Mouse (Mus musculus) neural tube, embryonic 12.5 days (tissue): ENCODE data around the gene Bcas3. TPM values are rescaled to one million over a fixed set of nuclear protein-coding genes. Genes with fewer than 3 reads are reported as not detected.

Experiments
- ATAC-seq: fragments of 200-750 bp; cut with Nextera tagmentation; 2 replicates; pipeline ENCODE4 v1.8.0; 2017; ENCODE audit warnings: low read depth, mild to moderate bottlenecking, moderate TSS enrichment, moderate library complexity; ENCODE audit not compliant: low FRiP score
- H3K27ac ChIP-seq: fragments of 300-500 bp; sonication (generic); 2 replicates; pipeline ENCODE4 v1.5.1; 2016
- H3K27me3 ChIP-seq: fragments of 300-500 bp; sonication (generic); replicated peaks from 2 replicates; pipeline ENCODE4 v1.6.1; 2016; ENCODE audit warnings: mild to moderate bottlenecking
- H3K36me3 ChIP-seq: fragments of 300-500 bp; sonication (generic); 2 replicates; pipeline ENCODE4 v1.6.1; 2016; ENCODE audit warnings: mild to moderate bottlenecking
- H3K4me1 ChIP-seq: fragments of 300-500 bp; sonication (generic); 2 replicates; pipeline ENCODE4 v1.6.1; 2016
- H3K4me2 ChIP-seq: fragments of 300-500 bp; sonication (generic); replicated peaks from 2 replicates; pipeline ENCODE4 v1.6.1; 2016; ENCODE audit warnings: mild to moderate bottlenecking
- H3K4me3 ChIP-seq: fragments of 300-500 bp; sonication (generic); 2 replicates; pipeline ENCODE4 v1.5.1; 2016
- H3K9ac ChIP-seq: fragments of 300-500 bp; sonication (generic); 2 replicates; pipeline ENCODE4 v1.6.1; 2016; ENCODE audit warnings: mild to moderate bottlenecking
- H3K9me3 ChIP-seq: fragments of 300-500 bp; sonication (generic); 2 replicates; pipeline ENCODE4 v1.6.1; 2016; ENCODE audit warnings: mild to moderate bottlenecking
- WGBS: fragments of 180-500 bp; shearing (Covaris S2); methylation state at CpG from one replicate; pipeline ENCODE4 v1.1.7; 2016; 5-methylcytosine and 5-hydroxymethylcytosine counted together
- polyA plus RNA-seq: library from polyadenylated mRNA; unstranded; fragments of >200 nt; fragmentation: Nextera tagmentation; extraction: Ambion mirVana; gene quantifications from 2 replicates; pipeline ENCODE4 v1.2.1, GENCODE M21; 2016

The Bcas3 gene
- polyA plus RNA-seq, 1 experiment from 2014 or later, result 38.2 TPM

DNA sequence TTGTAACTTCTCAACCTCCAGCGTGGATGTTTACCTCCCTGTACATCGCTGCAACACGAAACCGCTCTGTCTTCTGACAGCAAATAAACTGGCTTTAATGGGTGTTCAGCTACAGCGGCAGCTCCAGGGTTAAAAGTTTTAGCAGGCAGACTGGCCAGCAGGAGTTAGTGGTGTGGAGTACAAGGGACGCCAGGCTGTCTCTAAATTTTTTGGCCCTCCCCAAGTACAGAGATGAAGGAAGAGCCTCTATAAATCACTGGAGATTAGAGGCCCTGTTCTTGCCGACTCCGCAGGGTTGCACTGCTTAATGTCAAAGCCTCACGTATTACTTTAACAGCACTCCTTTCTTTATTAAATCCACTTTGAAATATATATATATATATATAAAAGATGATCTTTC is 384.3 kb downstream of the Bcas3 start:
- 22% methylated on average over 9 of the region's 9 CpGs for WGBS

DNA sequence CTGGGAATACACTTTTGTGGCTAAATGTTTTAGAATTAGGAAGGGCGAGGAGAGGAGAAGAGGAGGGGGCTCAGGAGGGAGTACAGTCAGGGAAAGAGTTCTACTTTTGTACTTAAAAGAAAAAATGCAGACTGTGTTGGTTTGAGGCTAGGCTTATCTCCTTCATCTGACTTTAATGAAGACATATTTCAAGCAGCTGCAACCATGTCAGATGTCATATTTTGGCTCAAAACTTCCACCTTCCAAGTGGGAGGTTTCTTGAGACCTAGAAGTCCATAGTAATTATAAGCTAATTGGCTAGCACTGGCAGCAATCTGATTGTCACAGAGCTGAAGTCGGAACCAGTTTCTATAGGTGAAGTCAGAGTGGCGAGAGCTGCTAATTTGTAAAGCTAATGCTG is 384.9 kb downstream of the Bcas3 start:
- no peak overlapping the region for H3K27ac ChIP-seq
- no peak overlapping the region for H3K9ac ChIP-seq
- H3K4me2 ChIP-seq, result no peak overlapping the region
- no peaks in the 10 kb centered on the region; the same call in 1 of the 2 replicates for H3K27me3 ChIP-seq
- no peaks in the 10 kb centered on the region for H3K9me3 ChIP-seq
- H3K36me3 ChIP-seq, result no peaks in the 10 kb centered on the region
- peaks cover 14% of the 10 kb centered on the region for H3K4me1 ChIP-seq
- no peak for ATAC-seq
- no peak overlapping the region for H3K4me3 ChIP-seq
- WGBS, result 32% methylated on average over 3 of the region's 3 CpGs

More for the DNA sequence above, 384.3 kb downstream of the Bcas3 start:
- ATAC-seq, result no peak
- Histone ChIP-seq H3K9ac (no peak overlapping the region), H3K27ac (no peak overlapping the region), H3K36me3 (no peaks in the 10 kb centered on the region), H3K4me1 (peaks cover 14% of the 10 kb centered on the region), H3K4me3 (no peak overlapping the region), H3K9me3 (no peaks in the 10 kb centered on the region), H3K27me3 (no peaks in the 10 kb centered on the region; the same call in 1 of the 2 replicates), H3K4me2 (no peak overlapping the region)

DNA sequence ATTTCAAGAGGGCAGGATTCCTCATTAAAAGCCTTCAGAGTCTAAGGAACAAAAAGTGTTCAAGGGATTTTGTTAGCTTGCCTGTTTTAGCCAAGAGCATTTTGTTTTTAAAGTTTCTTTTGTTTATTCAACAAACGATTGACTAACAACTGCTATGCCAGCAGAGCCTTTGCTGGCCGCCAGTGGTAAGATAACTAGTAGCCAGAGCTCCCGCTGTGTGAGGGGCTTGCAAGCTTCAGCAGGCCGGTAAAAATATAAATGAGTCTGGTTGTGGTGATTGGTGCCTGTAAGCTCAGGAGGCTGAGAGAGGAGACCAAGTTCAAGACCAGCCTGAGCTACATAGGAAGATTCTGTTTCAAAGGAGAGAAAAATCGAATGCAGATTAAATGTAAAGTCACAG is 385.6 kb downstream of the Bcas3 start:
- no peak overlapping the region for H3K4me2 ChIP-seq
- 27% methylated on average over 5 of the region's 5 CpGs for WGBS
- H3K36me3 ChIP-seq, result no peaks in the 10 kb centered on the region
- no peak overlapping the region for H3K27ac ChIP-seq
- ATAC-seq, result no peak
- H3K27me3 ChIP-seq, result no peaks in the 10 kb centered on the region; the same call in 1 of the 2 replicates
- H3K4me3 ChIP-seq, result no peak overlapping the region
- no peaks in the 10 kb centered on the region for H3K9me3 ChIP-seq
- H3K9ac ChIP-seq, result no peak overlapping the region
- peaks cover 14% of the 10 kb centered on the region for H3K4me1 ChIP-seq

DNA sequence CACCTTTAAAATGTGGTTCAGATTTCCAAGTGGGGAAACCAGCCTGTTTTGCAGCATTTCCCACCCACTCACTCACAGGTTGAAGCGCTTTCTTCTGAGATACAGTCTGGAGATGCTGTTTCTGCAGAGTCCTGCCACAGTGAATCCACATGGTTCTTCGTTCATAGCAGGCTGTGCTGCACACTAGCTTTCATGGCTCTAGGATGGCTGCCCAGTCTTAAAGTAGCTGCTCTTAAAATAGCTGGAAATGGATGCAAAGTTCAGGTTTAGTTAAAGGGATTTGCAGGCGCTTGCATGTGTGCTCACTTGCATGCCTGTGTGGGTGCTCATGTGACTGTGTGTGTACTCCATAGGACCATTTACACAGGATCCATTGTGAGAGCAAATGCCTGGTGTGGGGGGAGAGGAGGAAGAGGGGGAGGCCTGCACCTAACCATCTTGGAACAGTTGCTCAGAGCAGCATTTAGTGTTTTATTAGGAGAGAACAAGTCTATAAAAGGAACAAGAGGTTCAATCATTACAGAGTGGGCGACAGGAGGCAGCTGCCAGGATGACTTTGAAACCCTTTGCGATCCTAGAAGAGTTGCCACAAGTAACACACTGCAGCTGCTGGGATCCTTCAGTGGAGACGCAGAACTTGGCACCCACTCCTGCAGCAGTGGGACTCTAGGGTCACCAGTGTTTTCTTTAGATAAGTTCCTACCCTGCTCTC is 386.5 kb downstream of the Bcas3 start:
- Histone ChIP-seq H3K36me3 (no peaks in the 10 kb centered on the region), H3K9me3 (no peaks in the 10 kb centered on the region), H3K4me1 (peaks cover 14% of the 10 kb centered on the region), H3K9ac (no peak overlapping the region), H3K4me2 (no peak overlapping the region), H3K27ac (no peak overlapping the region), H3K4me3 (no peak overlapping the region), H3K27me3 (no peaks in the 10 kb centered on the region; the same call in 1 of the 2 replicates)
- no peak for ATAC-seq
- WGBS, result 40% methylated on average over 6 of the region's 6 CpGs

DNA sequence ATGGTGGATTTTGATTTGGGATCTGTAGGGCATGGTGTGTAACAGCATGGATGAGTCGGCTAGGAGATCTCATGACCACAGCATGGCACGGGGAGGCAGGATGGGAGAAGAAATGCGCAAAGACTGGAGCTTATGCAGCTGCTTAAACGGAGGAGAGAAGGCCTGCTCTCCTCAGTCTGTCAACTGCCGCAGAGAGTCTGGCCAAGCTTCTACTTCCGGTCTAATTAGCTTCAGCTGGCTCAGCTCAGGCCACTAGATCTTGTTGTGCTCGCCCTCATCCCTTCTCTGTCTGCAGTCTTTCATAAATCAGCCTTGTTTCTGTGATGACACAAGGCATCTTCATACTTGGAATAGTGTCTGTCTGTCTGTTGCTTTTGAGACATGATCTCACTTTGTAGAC is 393.4 kb downstream of the Bcas3 start:
- 78% methylated on average over 7 of the region's 7 CpGs for WGBS
- no peaks in the 10 kb centered on the region for H3K4me1 ChIP-seq
- no peaks in the 10 kb centered on the region for H3K27me3 ChIP-seq
- H3K36me3 ChIP-seq, result no peaks in the 10 kb centered on the region
- H3K9me3 ChIP-seq, result no peaks in the 10 kb centered on the region
- H3K9ac ChIP-seq, result no peak overlapping the region
- no peak overlapping the region for H3K4me2 ChIP-seq
- no peak for ATAC-seq
- H3K4me3 ChIP-seq, result no peak overlapping the region
- no peak overlapping the region for H3K27ac ChIP-seq

DNA sequence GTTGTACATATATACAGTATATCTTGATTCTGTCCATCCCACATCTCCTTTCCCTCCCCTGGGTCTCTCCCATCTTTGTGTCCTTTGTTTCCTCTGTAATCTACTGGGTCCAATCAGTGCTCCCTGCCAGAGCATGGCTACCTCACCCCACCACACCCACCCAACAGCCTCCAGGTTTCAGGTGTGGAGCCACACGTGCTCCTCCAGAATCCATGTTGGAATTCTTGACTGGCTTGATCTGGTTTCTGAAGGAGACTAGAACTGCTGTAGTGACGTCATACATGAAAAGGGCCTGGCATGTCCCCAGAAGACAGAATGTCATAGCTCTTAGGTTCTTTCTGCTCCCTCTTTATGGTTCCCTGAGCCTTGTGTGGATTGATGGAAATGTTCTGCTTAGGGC is 395.9 kb downstream of the Bcas3 start:
- Histone ChIP-seq H3K4me3 (no peak overlapping the region), H3K36me3 (no peaks in the 10 kb centered on the region), H3K9me3 (no peaks in the 10 kb centered on the region), H3K27me3 (no peaks in the 10 kb centered on the region), H3K9ac (no peak overlapping the region), H3K27ac (no peak overlapping the region), H3K4me2 (no peak overlapping the region), H3K4me1 (no peaks in the 10 kb centered on the region)
- 87% methylated on average over 2 of the region's 2 CpGs for WGBS
- ATAC-seq, result no peak

DNA sequence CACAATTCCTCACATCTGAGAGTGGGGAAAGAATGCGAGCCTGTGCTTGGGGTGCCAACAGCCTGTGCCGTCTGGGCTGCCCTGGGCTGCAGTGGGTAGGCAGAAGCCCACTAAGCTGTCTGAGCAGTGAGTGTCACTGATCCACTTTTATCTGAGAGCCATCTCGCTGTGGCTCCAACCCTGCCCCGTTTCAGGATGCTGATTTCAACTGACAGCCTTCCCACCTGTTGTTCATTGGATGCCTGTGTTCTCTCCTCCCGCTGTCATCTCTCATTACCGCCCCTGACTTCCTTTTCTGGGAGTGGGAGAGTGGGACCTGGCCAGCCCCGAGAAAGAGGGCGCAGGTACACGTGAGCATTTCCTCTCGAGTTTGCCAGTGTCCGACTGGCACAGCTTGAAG is 398.2 kb downstream of the Bcas3 start:
- ATAC-seq, result no peak
- Histone ChIP-seq H3K4me1 (peaks cover 8% of the 10 kb centered on the region; the same call in 1 of the 2 replicates), H3K27me3 (no peaks in the 10 kb centered on the region), H3K4me3 (no peak overlapping the region), H3K27ac (no peak overlapping the region), H3K9me3 (no peaks in the 10 kb centered on the region), H3K36me3 (no peaks in the 10 kb centered on the region), H3K4me2 (no peak overlapping the region), H3K9ac (no peak overlapping the region)
- 70% methylated on average over 11 of the region's 11 CpGs for WGBS

DNA sequence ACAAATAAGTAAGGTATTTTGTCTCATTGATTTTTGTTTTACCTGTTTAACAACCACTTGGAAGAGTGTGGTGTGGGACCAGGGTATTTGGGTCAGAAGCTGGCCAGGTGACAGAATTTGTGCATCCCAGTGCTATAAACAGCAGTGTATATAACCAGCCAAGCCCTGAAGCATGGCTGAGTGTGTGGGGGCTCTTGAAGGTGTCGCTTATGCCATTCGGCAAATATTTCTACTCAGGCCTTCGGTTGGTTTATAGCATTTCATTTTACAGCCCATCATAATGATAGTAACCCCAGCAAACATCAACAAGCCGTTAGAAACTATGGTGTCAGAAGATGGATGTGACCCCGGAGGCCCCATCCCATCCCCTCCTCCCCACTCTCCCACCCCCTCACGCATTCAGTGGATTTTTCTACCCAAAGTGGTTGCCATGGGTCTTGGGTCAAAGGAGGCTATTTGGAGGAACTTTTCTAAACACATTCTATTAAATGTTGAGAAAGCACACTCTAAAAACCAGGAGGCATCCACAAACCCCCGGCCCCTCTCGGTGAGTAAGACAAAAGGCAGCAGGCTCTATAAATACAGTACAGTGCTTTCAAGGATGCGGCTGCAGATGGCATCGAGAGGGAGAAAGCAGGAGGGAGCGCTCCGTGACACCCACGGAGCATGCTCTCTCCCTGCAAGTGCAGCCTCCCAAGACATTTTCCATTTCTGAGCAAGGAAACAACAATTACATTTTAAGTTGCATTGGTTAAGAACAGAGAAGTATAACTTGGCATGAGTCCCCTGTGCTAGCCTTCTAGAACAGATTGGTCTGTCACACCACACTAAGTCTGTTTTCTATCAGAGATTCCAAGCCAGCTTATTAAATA is 401.9 kb downstream of the Bcas3 start:
- Histone ChIP-seq H3K4me3 (no peak overlapping the region), H3K36me3 (no peaks in the 10 kb centered on the region), H3K27me3 (no peaks in the 10 kb centered on the region), H3K9ac (no peak overlapping the region), H3K4me2 (no peak overlapping the region), H3K9me3 (no peaks in the 10 kb centered on the region), H3K27ac (no peak overlapping the region), H3K4me1 (peaks cover 12% of the 10 kb centered on the region)
- WGBS, result 44% methylated on average over 13 of the region's 13 CpGs
- ATAC-seq, result no peak

DNA sequence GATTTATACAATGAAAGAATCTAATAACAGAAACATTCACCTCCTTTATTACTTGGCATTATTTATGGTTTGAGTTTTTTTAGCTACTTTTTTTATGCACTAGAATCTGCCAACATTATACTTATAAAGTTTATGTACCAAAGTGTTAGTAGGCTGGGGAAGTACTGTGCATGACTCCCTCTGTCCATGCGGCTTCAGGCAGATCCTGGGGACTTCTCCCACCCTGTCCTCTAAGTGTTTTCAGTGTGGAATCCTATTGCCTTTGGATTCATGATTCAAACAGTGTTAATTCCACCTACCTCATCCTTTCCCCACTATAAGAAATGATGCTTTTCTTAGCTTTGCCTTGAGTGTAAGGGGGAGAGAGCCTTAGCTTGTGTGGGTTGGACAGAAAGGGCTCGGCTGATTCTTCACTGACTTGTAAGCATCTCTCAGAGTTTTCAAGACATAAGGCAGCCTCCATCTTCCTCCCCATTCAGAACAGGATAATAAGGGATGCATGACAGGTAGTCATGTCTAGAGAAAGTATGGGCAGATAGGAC is 402.6 kb downstream of the Bcas3 start:
- H3K27me3 ChIP-seq, result no peaks in the 10 kb centered on the region
- H3K4me3 ChIP-seq, result no peak overlapping the region
- no peaks in the 10 kb centered on the region for H3K36me3 ChIP-seq
- H3K4me1 ChIP-seq, result peaks cover 19% of the 10 kb centered on the region
- H3K27ac ChIP-seq, result no peak overlapping the region
- H3K9ac ChIP-seq, result no peak overlapping the region
- ATAC-seq, result no peak
- 89% methylated on average over 2 of the region's 2 CpGs for WGBS
- no peak overlapping the region for H3K4me2 ChIP-seq
- H3K9me3 ChIP-seq, result no peaks in the 10 kb centered on the region

DNA sequence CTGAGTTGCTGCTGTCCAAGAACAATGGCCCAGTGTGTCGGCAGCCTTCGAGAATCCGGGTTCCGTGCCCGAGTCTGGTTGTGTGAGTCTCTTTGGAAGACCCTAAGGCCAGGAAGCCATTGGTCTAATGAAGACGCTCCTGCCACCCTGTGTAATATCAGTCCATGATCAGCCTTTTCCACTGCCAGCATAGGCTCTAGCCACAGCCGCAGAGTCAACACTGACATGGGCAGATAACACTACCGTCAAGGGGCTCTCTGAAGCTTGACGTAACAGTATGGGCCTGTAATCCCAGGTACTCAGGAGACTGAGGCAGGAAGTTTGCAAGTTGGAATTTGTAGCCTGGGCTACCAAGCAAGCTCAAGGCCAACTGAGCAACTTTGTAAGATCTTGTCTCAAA is 405.9 kb downstream of the Bcas3 start:
- Histone ChIP-seq H3K4me3 (no peak overlapping the region), H3K36me3 (no peaks in the 10 kb centered on the region), H3K4me1 (peaks cover 27% of the 10 kb centered on the region), H3K9ac (no peak overlapping the region), H3K9me3 (no peaks in the 10 kb centered on the region), H3K27ac (no peak overlapping the region), H3K27me3 (peaks cover 11% of the 10 kb centered on the region), H3K4me2 (no peak overlapping the region)
- WGBS, result 85% methylated on average over 9 of the region's 9 CpGs
- ATAC-seq, result no peak

DNA sequence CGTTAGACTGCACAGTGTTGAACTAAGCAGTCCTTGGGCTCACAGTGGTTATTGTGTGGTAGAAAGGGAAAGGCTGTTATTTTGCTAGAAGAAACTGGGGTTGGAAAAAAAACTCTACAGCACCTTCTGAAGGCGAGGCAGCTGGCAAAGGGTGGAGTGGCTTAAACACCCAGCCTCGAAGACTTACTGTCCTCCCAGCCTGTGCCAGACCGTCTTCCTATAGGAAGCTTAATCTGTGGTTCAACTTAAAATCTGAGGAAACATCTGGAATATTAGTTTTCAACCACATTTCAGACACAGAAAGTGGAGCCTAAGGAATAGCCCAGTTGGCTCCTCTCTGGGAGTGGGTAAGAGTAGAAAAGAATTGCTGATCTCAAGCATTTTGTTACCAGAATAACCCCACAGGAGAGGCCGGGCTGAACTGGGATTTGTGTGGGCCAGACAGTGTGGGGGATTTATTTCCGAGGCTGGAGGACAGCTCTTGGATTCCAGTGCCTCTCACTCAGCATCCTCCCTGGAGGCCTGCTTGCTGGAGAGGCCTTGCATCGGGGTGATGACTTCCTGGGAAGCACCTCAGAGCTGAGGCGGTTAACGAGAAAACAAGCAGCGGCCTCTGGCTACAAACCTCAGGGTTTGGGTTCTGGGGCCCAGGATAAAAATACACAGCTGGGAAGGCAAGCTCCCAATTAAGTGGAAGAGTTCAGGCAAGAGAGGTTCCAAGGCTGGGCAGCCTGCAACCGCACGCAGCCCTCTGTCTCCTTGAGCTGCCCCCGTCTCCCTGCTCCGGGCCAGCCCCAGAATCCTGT is 406.9 kb downstream of the Bcas3 start:
- H3K27ac ChIP-seq, result no peak overlapping the region
- no peaks in the 10 kb centered on the region for H3K9me3 ChIP-seq
- peaks cover 23% of the 10 kb centered on the region for H3K4me1 ChIP-seq
- whole genome bisulfite sequencing, result 61% methylated on average over 14 of the region's 14 CpGs
- no peak overlapping the region for H3K4me3 ChIP-seq
- H3K27me3 ChIP-seq, result peaks cover 11% of the 10 kb centered on the region
- no peak overlapping the region for H3K4me2 ChIP-seq
- H3K9ac ChIP-seq, result no peak overlapping the region
- no peaks in the 10 kb centered on the region for H3K36me3 ChIP-seq
- ATAC-seq, result no peak
